Mouse (Mus musculus): ENCODE measurements at regions not wholly inside any gene's neighbourhood (a gene's known extent, or its start where the extent isn't known, plus 50 kb on each side); places are given as distances from the start of the nearest gene placed in this dataset.
A peak's percentile ranks its signal among the peaks of the same experiment; 100 is the strongest.

DNA sequence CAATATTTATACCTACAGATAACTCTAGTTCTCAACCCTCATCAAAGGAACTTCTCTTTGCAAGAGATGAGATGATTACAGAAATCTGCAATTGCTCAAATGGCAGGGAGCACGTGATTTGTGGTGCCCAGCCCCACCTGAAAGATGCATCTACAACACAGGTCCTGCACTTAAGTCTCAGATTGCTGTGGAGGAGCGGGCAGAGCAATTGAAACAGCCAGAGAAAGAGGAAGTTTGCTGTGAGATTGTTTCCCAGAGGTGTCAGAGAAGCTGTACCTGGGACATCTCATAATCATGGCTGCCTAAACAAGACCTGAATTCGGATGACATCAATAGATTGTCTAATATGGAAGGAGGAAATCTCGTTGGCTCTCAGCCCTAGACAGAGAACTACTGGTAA lies 105.9 kb upstream of the Cxcr4 start:
- no peak for DNase-seq (ENCODE audit: low spot score in 2 of 2)
- intact Hi-C loops (cut with DNase I), result no loop called here

- DNase-seq (ENCODE audit: low spot score in 2 of 2), result no peak
- intact Hi-C loops (cut with DNase I), result no loop called here
Measured at GRCm38 (mm10) chr1:128695936-128696335, 103.8 kb upstream of the Cxcr4 start.

GRCm38 (mm10) chr1:128692799-128693198 lies 100.7 kb upstream of the Cxcr4 start:
- DNase-seq (ENCODE audit: low spot score in 2 of 2), result no peak
- intact Hi-C loops (cut with DNase I), result no loop called here

- intact Hi-C loops (cut with DNase I), result no loop called here
Measured at GRCm38 (mm10) chr1:128692313-128692712, 100.2 kb upstream of the Cxcr4 start.

DNA sequence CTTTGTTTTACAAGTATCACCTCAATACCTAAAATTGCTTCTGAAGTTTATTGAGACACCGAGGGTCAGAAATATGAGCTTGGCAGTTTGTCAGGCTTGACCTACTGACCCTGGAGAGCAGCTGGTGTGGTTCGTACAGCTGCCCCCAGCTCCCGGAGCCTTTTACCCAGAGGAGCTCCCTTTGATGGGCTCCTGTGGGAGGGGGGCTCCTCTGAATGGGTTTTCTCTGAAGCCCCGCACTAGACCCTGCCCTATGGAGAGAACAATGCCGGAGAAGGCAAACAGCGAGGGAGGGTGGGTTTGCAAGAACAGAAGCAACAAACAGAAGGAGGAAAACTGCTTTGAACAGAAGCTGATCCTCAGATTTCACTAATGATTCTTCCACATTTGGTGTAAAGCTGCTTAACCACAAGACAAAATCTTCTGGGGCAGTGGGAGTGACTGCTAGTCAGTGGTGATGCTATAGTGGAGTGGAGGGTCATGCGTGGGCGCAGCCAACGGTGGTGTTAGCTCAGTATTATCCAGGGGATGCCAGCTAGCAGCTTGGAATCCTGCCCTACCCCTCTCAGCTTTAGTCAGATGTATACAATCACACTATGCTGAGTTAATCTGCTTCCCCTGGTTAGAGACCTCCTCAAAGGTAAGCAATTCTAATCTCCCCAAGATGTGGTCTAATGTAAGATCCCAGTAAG lies 95.3 kb upstream of the Cxcr4 start:
- DNase-seq (ENCODE audit: low spot score in 2 of 2), result no peak
- intact Hi-C loops (cut with DNase I), result no loop called here

More at GRCm38 (mm10) chr1:128692313-128692712, 100.2 kb upstream of the Cxcr4 start:
- DNase-seq (ENCODE audit: low spot score in 2 of 2), result no peak

GRCm38 (mm10) chr1:128685467-128686137 lies 93.5 kb upstream of the Cxcr4 start:
- intact Hi-C loops (cut with DNase I), result no loop called here
- no peak for DNase-seq (ENCODE audit: low spot score in 2 of 2)

GRCm38 (mm10) chr1:128682942-128683341 lies 90.8 kb upstream of the Cxcr4 start:
- peak in 1 of 2 experiments; percentile 18 for DNase-seq (ENCODE audit: low spot score in 2 of 2)
- intact Hi-C loops (cut with DNase I), result no loop called here

- intact Hi-C loops (cut with DNase I), result no loop called here
- no peak for DNase-seq (ENCODE audit: low spot score in 2 of 2)
Measured at GRCm38 (mm10) chr1:128681261-128681660, 89.2 kb upstream of the Cxcr4 start.

DNA sequence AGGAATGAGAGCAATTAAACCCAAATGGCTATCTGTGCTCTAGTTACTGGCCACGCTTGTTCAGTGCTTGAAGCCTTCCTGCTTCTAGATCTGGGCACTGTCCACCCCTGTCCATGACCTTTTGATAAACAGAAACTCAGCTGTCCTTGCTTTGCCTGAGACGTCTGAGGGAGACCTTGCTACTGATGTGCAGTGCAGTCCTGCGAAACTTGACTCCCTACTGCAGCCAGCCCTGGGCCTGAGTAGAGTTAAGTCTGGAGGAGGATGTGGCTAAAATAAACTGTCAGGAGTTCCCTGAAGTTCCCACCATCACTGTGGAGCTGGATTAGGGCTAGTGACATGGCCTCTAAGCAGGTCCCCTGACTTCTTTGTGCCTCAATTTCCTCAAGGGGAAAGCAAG lies 88.4 kb upstream of the Cxcr4 start:
- intact Hi-C loops (cut with DNase I), result no loop called here
- no peak for DNase-seq (ENCODE audit: low spot score in 2 of 2)

- intact Hi-C loops (cut with DNase I), result no loop called here
- no peak for DNase-seq (ENCODE audit: low spot score in 2 of 2)
Measured at GRCm38 (mm10) chr1:128680012-128680411, 87.9 kb upstream of the Cxcr4 start.

- peak; percentile 13 to 53 for DNase-seq (ENCODE audit: low spot score in 2 of 2)
- intact Hi-C loops (cut with DNase I), result no loop called here
Measured at GRCm38 (mm10) chr1:128679005-128679980, 87.2 kb upstream of the Cxcr4 start.

- intact Hi-C loops (cut with DNase I), result no loop called here
- no peak for DNase-seq (ENCODE audit: low spot score in 2 of 2)
Measured at GRCm38 (mm10) chr1:128675538-128675937, 83.4 kb upstream of the Cxcr4 start.

- no peak for DNase-seq (ENCODE audit: low spot score in 2 of 2)
- intact Hi-C loops (cut with DNase I), result no loop called here
Measured at GRCm38 (mm10) chr1:128672306-128672705, 80.2 kb upstream of the Cxcr4 start.

DNA sequence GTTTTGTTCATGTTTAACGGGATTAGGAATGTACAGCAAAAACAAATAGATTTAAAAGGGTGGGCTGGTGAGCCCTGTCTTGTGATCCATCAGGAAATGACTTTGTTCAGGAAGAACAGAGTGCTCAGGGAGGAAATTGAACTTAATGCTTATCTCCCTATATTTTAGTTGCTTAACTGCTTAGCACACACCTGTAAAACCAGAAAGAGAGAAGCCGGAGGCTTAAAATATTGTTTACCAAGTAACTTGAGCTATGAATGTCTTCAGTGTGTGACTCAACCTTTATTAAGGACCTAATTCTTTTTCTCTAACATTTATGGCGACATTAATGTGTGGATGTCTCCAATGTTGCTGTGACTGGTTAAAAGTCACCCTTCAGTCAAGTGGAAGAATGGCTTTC lies 79.4 kb upstream of the Cxcr4 start:
- no peak for DNase-seq (ENCODE audit: low spot score in 2 of 2)
- intact Hi-C loops (cut with DNase I), result no loop called here

- intact Hi-C loops (cut with DNase I), result no loop called here
Measured at GRCm38 (mm10) chr1:128671016-128671415, 78.9 kb upstream of the Cxcr4 start.

DNA sequence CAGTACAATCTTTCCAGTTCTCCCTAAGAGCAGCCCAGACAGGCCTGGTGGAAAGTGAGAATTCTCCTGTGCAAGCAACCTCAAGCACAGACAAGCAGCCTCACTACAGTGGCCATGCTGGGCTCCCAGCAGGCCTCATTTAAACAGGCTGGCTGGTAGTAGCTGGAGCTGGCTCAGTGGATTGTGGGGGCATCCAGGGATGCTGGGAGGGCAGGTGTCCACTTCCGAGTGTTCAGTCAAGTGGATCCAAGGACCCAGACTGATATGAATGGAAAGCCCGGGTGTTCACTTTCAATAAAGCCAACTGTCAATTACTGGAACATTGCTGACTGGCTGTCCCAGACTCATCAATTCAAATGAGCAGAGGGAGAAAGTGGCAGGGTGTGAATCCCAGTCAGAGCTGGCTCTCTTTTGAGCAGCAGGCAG lies 77.2 kb upstream of the Cxcr4 start:
- no peak for DNase-seq (ENCODE audit: low spot score in 2 of 2)
- intact Hi-C loops (cut with DNase I), result no loop called here

More at GRCm38 (mm10) chr1:128671016-128671415, 78.9 kb upstream of the Cxcr4 start:
- no peak for DNase-seq (ENCODE audit: low spot score in 2 of 2)

DNA sequence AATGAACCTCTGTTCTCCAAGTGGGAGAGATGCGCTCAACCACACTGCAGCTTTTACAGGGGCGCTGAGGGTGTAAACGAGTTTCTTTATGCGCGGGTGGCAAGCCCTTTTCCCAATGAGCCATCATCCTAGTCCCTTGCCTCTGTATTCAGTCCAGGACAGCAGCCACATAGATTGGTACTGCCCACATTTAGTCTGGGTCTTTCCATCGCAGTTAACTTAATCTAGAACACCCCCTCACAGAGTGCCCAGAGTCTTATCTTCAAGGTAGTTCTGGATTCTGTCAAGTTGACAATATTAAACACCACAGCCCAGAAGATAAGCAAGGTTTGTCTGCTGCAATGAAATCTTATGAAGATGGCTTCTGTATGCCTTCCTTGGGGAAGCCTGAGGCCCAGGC lies 76.6 kb upstream of the Cxcr4 start:
- intact Hi-C loops (cut with DNase I), result no loop called here
- DNase-seq (ENCODE audit: low spot score in 2 of 2), result no peak

DNA sequence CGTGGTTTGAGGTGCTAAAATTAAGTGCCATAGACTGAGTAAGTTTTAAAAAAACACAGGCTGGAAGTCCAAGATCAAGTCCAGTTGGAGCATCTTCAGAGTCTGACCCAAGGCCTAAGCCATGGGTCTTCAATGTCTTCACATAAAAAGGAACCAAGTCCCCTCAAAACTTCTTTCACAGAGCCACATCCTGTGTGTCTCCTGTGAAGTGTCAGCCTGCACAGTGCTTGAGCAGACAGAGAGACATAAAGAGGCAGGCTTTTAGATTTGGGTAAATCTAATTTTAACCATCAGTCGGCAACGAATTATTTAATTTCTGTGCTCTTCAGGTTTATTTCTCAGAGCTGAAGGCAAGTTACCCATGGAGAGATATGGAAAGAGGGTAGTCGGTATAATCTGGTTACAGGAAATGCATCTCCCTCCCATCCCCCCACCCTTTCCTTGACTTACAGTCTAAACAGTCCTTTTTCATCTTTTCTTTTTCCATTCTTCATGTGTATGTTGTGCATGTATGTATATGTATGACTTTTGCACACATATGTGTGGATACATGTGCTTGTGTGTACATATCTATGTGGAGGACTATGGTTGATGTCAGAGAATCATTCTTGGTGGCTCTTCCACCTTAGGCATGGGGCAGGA lies 75.1 kb upstream of the Cxcr4 start:
- DNase-seq (ENCODE audit: low spot score in 2 of 2), result no peak
- intact Hi-C loops (cut with DNase I), result no loop called here

DNA sequence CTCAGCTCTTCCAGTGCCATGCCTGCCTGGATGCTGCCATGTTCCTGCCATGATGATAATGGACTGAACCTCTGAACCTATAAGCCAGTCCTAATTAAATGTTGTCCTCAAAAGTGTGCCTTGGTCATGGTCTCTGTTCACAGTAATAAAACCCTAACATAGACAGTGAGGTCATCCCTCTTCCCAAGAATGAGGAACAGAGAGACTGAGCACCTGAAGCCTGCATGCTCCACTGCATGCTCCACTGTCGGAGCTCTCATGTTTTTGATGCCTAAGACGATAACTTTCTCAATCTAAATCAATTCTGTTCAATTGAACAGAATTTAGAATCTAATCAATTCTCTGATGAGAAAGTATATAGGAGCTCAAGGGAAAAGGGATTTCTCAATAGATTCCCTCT lies 71.1 kb upstream of the Cxcr4 start:
- DNase-seq (ENCODE audit: low spot score in 2 of 2), result no peak
- intact Hi-C loops (cut with DNase I), result no loop called here

DNA sequence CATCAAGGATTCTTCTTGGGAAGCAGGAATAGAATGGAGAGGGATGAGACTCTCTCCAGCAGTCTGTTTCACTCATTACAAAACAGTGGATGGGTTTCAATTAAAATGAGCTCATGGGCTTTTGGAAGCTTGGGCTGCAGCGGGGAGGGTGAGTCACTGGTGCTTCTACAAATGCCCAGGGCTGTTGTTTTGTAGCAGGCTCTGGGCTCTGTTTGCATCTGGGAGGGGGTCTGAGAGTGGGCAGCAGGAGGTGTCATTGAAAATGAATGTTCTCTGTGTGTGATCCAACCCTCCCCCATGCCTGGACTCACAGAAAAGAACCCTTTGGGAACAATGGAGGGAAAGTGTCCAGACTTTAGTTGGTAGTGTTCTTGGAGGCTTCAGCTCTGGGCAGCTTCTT lies 67.8 kb upstream of the Cxcr4 start:
- intact Hi-C loops (cut with DNase I), result no loop called here
- peak in 1 of 2 experiments; percentile 58 for DNase-seq (ENCODE audit: low spot score in 2 of 2)
